In genomic region chr9:34977700-34978099, GRCm38 (mm10) we compare ENCODE assay signal across 26 mouse cellular contexts.
DNase-seq lines count a peak whose midpoint lies in the region; ATAC-seq and TF ChIP-seq lines count a peak whose summit lies in the region.
"Had no signal": no experiment of that assay in that cellular context is flagged by ENCODE, and none has a peak within 500 bp of the region (broad histone marks: within the 10 kb centered on the region; RNA-seq: fewer than 3 reads in every experiment).

No protein-coding gene starts in this region.

- no peak overlapping the region for H3K27ac ChIP-seq in forebrain, postnatal 0 days (ENCODE audit: low read depth, low read length)
- H3K27ac ChIP-seq in forebrain, embryonic 10.5 days: no peak overlapping the region
- H3K27ac ChIP-seq in midbrain, embryonic 11.5 days (ENCODE audit: low read depth, low read length): no peak overlapping the region
- H3K27ac ChIP-seq in midbrain, embryonic 10.5 days (replicated peaks): no peak overlapping the region
- no peak overlapping the region for H3K27ac ChIP-seq in neural tube, embryonic 14.5 days (ENCODE audit: low read depth, low read length)
- H3K27ac ChIP-seq: embryonic facial prominence, embryonic 12.5 days; embryonic facial prominence, embryonic 15.5 days; forebrain, embryonic 13.5 days; gastrocnemius, adult 2 months; heart, embryonic 10.5 days; heart, embryonic 13.5 days; hindbrain, embryonic 13.5 days had no signal

- ATAC-seq in forebrain, postnatal 0 days: peak; percentile 23; the same call in 1 of the 2 replicates
- peak; percentile 68; the same call in 1 of the 2 replicates for ATAC-seq in midbrain, embryonic 11.5 days (ENCODE audit: low FRiP score)
- peak; percentile 44; the same call in 1 of the 2 replicates for ATAC-seq in neural tube, embryonic 14.5 days (ENCODE audit: low read depth)
- ATAC-seq: activated CD4-positive, CD25-positive, alpha-beta regulatory T cell, adult 4 months; forebrain, embryonic 13.5 days; forebrain, embryonic 16.5 days; hindbrain, embryonic 16.5 days had no signal

- H3K4me2 ChIP-seq in forebrain, postnatal 0 days (ENCODE audit: low read depth): no peak overlapping the region
- no peak overlapping the region for H3K4me2 ChIP-seq in midbrain, embryonic 11.5 days
- H3K4me2 ChIP-seq in neural tube, embryonic 14.5 days (ENCODE audit: low read depth, low read length): no peak overlapping the region
- H3K4me2 ChIP-seq: embryonic facial prominence, embryonic 12.5 days; embryonic facial prominence, embryonic 15.5 days; forebrain, embryonic 13.5 days; heart, embryonic 13.5 days; hindbrain, embryonic 13.5 days had no signal

- no peaks in the 10 kb centered on the region for H3K9me3 ChIP-seq in forebrain, postnatal 0 days (ENCODE audit: low read length)
- no peaks in the 10 kb centered on the region; the same call in 1 of the 2 replicates for H3K9me3 ChIP-seq in forebrain, embryonic 10.5 days
- H3K9me3 ChIP-seq in midbrain, embryonic 11.5 days (ENCODE audit: control insufficient read depth, low read length): no peaks in the 10 kb centered on the region
- no peaks in the 10 kb centered on the region; the same call in 1 of the 2 replicates for H3K9me3 ChIP-seq in midbrain, embryonic 10.5 days (replicated peaks)
- H3K9me3 ChIP-seq in neural tube, embryonic 14.5 days (ENCODE audit: control insufficient read depth, low read length): no peaks in the 10 kb centered on the region
- H3K9me3 ChIP-seq: embryonic facial prominence, embryonic 12.5 days; embryonic facial prominence, embryonic 15.5 days; heart, embryonic 10.5 days; heart, embryonic 13.5 days; hindbrain, embryonic 13.5 days had no signal

- no peak overlapping the region for H3K9ac ChIP-seq in forebrain, postnatal 0 days
- no peak overlapping the region for H3K9ac ChIP-seq in midbrain, embryonic 11.5 days (ENCODE audit: low read length)
- no peak overlapping the region for H3K9ac ChIP-seq in neural tube, embryonic 14.5 days (replicated peaks; ENCODE audit: low read depth, low read length)
- H3K9ac ChIP-seq: embryonic facial prominence, embryonic 12.5 days; embryonic facial prominence, embryonic 15.5 days; forebrain, embryonic 13.5 days; heart, embryonic 13.5 days; hindbrain, embryonic 13.5 days had no signal

- no peaks in the 10 kb centered on the region for H3K4me1 ChIP-seq in forebrain, postnatal 0 days (ENCODE audit: insufficient read depth)
- H3K4me1 ChIP-seq in forebrain, embryonic 10.5 days: no peaks in the 10 kb centered on the region
- no peaks in the 10 kb centered on the region for H3K4me1 ChIP-seq in midbrain, embryonic 11.5 days (ENCODE audit: control insufficient read depth, insufficient read depth, low read length)
- H3K4me1 ChIP-seq in midbrain, embryonic 10.5 days: peaks cover 8% of the 10 kb centered on the region
- H3K4me1 ChIP-seq in neural tube, embryonic 14.5 days (ENCODE audit: control insufficient read depth, insufficient read depth, low read length): no peaks in the 10 kb centered on the region
- H3K4me1 ChIP-seq: embryonic facial prominence, embryonic 15.5 days; forebrain, embryonic 13.5 days; heart, embryonic 10.5 days; heart, embryonic 13.5 days; hindbrain, embryonic 13.5 days had no signal

- DNase-seq in forebrain, postnatal 0 days: no peak
- DNase-seq in forebrain, embryonic 10.5 days (ENCODE audit: extremely low spot score, low spot score): no peak
- no peak for DNase-seq in midbrain, embryonic 11.5 days (ENCODE audit: low spot score, missing footprints)
- no peak for DNase-seq in midbrain, embryonic 10.5 days (ENCODE audit: low spot score)
- no peak for DNase-seq in neural tube, embryonic 10.5 days (ENCODE audit: extremely low spot score, low spot score)
- DNase-seq in adrenal gland, postnatal 10 days: no peak
- DNase-seq: adrenal gland, adult 8-10 months; adrenal gland, postnatal 36 days; cerebellum, adult 11 months; cerebellum, adult 9-11 months; gastrocnemius, adult 2 months; gastrocnemius, postnatal 14 days; heart, adult 18-20 months; heart, postnatal 14 days; heart, postnatal 4 days had no signal

- WGBS in forebrain, postnatal 0 days: 83% methylated on average over 8 of the region's 8 CpGs
- WGBS in forebrain, embryonic 10.5 days: 89% methylated on average over 8 of the region's 8 CpGs
- WGBS in midbrain, embryonic 11.5 days: 67% methylated on average over 8 of the region's 8 CpGs
- 67% methylated on average over 8 of the region's 8 CpGs for WGBS in midbrain, embryonic 10.5 days
- WGBS in neural tube, embryonic 14.5 days: 61% methylated on average over 8 of the region's 8 CpGs

- H3K36me3 ChIP-seq in forebrain, postnatal 0 days (ENCODE audit: insufficient read depth): no peaks in the 10 kb centered on the region
- no peaks in the 10 kb centered on the region for H3K36me3 ChIP-seq in forebrain, embryonic 10.5 days (replicated peaks)
- no peaks in the 10 kb centered on the region for H3K36me3 ChIP-seq in midbrain, embryonic 11.5 days (ENCODE audit: control insufficient read depth, insufficient read depth, low read length)
- no peaks in the 10 kb centered on the region for H3K36me3 ChIP-seq in midbrain, embryonic 10.5 days
- no peaks in the 10 kb centered on the region for H3K36me3 ChIP-seq in neural tube, embryonic 14.5 days (ENCODE audit: control insufficient read depth, insufficient read depth, low read length)
- H3K36me3 ChIP-seq: embryonic facial prominence, embryonic 12.5 days; embryonic facial prominence, embryonic 15.5 days; heart, embryonic 10.5 days; heart, embryonic 13.5 days; hindbrain, embryonic 13.5 days had no signal

- no peaks in the 10 kb centered on the region for H3K27me3 ChIP-seq in forebrain, postnatal 0 days (ENCODE audit: insufficient read depth, low read length)
- H3K27me3 ChIP-seq in forebrain, embryonic 10.5 days (ENCODE audit: poor library complexity, severe bottlenecking): no peaks in the 10 kb centered on the region
- H3K27me3 ChIP-seq in midbrain, embryonic 11.5 days (ENCODE audit: control insufficient read depth, insufficient read depth, low read length): no peaks in the 10 kb centered on the region
- H3K27me3 ChIP-seq in midbrain, embryonic 10.5 days (ENCODE audit: low read depth, poor library complexity, severe bottlenecking): no peaks in the 10 kb centered on the region
- no peaks in the 10 kb centered on the region for H3K27me3 ChIP-seq in neural tube, embryonic 14.5 days (ENCODE audit: control insufficient read depth, insufficient read depth, low read length)
- H3K27me3 ChIP-seq: embryonic facial prominence, embryonic 12.5 days; embryonic facial prominence, embryonic 15.5 days; forebrain, embryonic 13.5 days had no signal

- no peak for TF ChIP-seq CTCF in forebrain, postnatal 0 days (IDR thresholded peaks at IDR 0.05; ENCODE audit: low read depth)

- H3K4me3 ChIP-seq in forebrain, postnatal 0 days (ENCODE audit: low read depth, low read length): no peak overlapping the region
- H3K4me3 ChIP-seq in forebrain, embryonic 10.5 days: no peak overlapping the region
- H3K4me3 ChIP-seq in midbrain, embryonic 11.5 days (ENCODE audit: low read depth, low read length): no peak overlapping the region
- no peak overlapping the region for H3K4me3 ChIP-seq in midbrain, embryonic 10.5 days
- H3K4me3 ChIP-seq in neural tube, embryonic 14.5 days (ENCODE audit: low read depth, low read length): no peak overlapping the region
- H3K4me3 ChIP-seq: embryonic facial prominence, embryonic 12.5 days; embryonic facial prominence, embryonic 15.5 days; erythroblast, embryonic 14.5 days; forebrain, embryonic 13.5 days; gastrocnemius, adult 2 months; heart, embryonic 10.5 days; heart, embryonic 13.5 days; hindbrain, embryonic 13.5 days had no signal
